Mouse (Mus musculus) forebrain, embryonic 12.5 days (tissue): ENCODE data around the gene Pik3r1. TPM values are rescaled to one million over a fixed set of nuclear protein-coding genes. Genes with fewer than 3 reads are reported as not detected.

Experiments used
- ATAC-seq: fragments of 200-750 bp; cut with Nextera tagmentation; 2 replicates; pipeline ENCODE4 v1.8.0; 2017; ENCODE audit warnings: moderate TSS enrichment; ENCODE audit not compliant: low FRiP score
- H3K27ac ChIP-seq: fragments of 300-500 bp; sonication (generic); 2 replicates; pipeline ENCODE4 v1.5.1; 2016; ENCODE audit warnings: mild to moderate bottlenecking
- H3K27me3 ChIP-seq: fragments of 300-500 bp; sonication (generic); 2 replicates; pipeline ENCODE4 v1.6.1; 2016; ENCODE audit warnings: mild to moderate bottlenecking
- H3K36me3 ChIP-seq: fragments of 300-500 bp; sonication (generic); replicated peaks from 2 replicates; pipeline ENCODE4 v1.6.1; 2016; ENCODE audit warnings: mild to moderate bottlenecking
- H3K4me1 ChIP-seq: fragments of 300-500 bp; sonication (generic); 2 replicates; pipeline ENCODE4 v1.6.1; 2016
- H3K4me2 ChIP-seq: fragments of 300-500 bp; sonication (generic); 2 replicates; pipeline ENCODE4 v1.6.1; 2016; ENCODE audit warnings: mild to moderate bottlenecking, moderate library complexity
- H3K4me3 ChIP-seq: fragments of 300-500 bp; sonication (generic); replicated peaks from 2 replicates; pipeline ENCODE4 v1.5.1; 2016; ENCODE audit warnings: mild to moderate bottlenecking
- H3K9ac ChIP-seq: fragments of 300-500 bp; sonication (generic); 2 replicates; pipeline ENCODE4 v1.6.1; 2016; ENCODE audit warnings: mild to moderate bottlenecking
- H3K9me3 ChIP-seq: fragments of 300-500 bp; sonication (generic); 2 replicates; pipeline ENCODE4 v1.6.1; 2016
- WGBS: fragments of 180-500 bp; shearing (Covaris S2); methylation state at CpG from one replicate; pipeline ENCODE4 v1.1.7; 2016; 5-methylcytosine and 5-hydroxymethylcytosine counted together
- polyA plus RNA-seq: library from polyadenylated mRNA; unstranded; fragments of >200 nt; fragmentation: Nextera tagmentation; extraction: Ambion mirVana; gene quantifications from 2 replicates; pipeline ENCODE4 v1.2.1, GENCODE M21; 2016

Gene Pik3r1
- polyA plus RNA-seq, 1 experiment from 2014 or later: 20.4 TPM

DNA sequence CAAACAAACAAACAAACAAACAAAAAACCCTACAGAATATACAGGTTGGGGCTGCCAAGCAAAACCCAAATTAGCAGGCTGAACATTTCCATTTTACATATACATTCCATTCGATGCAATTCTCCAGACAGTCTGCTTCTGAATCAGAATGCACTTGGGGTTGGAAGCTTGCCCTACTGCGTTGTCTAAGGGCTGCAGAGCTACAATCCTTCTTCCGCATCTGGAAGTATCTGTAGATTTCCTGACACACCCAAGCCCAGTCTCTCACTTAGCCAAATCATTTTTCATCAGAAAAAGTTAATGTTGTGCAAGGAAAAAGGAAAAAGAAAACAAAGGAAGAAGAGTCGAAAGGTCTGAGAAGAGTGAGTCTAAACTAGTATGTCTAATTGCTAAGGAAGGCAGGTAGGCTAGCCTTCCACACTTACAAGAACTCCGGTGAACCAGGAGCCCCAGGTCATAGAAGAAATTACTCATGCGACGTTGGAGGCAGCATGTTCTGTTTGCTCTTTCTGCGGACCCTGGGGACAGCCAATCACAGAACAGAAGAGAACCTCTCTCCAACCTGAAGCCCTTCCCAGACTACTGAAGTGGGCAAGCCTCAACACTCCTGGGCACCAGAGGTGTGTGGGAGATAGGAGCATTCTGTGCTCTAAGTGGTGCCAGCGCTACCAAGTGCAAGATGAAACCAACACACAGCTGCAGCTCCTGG is 55.1 kb downstream of the Pik3r1 start:
- no peak overlapping the region for H3K4me3 ChIP-seq
- no peaks in the 10 kb centered on the region for H3K9me3 ChIP-seq
- no peak overlapping the region for H3K9ac ChIP-seq
- no peak for ATAC-seq
- WGBS: 90% methylated on average over 9 of the region's 9 CpGs
- no peaks in the 10 kb centered on the region for H3K4me1 ChIP-seq
- no peaks in the 10 kb centered on the region for H3K27me3 ChIP-seq
- no peak overlapping the region for H3K4me2 ChIP-seq
- H3K27ac ChIP-seq: no peak overlapping the region
- no peaks in the 10 kb centered on the region for H3K36me3 ChIP-seq

DNA sequence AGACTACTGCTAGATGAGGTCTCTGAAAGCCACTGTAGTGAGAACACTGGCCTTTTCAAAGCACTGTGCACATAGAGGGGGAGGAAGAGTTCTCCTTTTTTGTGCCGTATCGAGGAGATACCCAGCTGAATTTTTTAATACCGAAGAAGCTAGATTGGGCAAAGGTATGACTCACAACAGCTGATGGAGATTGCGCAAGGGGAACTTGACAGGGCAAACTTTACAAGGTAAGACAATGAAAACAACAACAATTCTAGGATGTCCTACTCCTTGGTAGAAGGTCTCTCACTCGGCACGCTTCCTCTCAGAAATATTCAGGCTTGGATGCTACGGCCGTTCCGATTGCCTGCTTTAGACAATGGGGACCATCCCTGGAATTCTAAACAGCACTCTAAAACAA is 55.9 kb downstream of the Pik3r1 start:
- H3K27ac ChIP-seq: no peak overlapping the region
- no peaks in the 10 kb centered on the region for H3K4me1 ChIP-seq
- WGBS: 90% methylated on average over 9 of the region's 9 CpGs
- no peak overlapping the region for H3K9ac ChIP-seq
- H3K4me3 ChIP-seq: no peak overlapping the region
- no peaks in the 10 kb centered on the region for H3K27me3 ChIP-seq
- H3K36me3 ChIP-seq: no peaks in the 10 kb centered on the region
- no peak overlapping the region for H3K4me2 ChIP-seq
- H3K9me3 ChIP-seq: no peaks in the 10 kb centered on the region
- ATAC-seq: no peak

DNA sequence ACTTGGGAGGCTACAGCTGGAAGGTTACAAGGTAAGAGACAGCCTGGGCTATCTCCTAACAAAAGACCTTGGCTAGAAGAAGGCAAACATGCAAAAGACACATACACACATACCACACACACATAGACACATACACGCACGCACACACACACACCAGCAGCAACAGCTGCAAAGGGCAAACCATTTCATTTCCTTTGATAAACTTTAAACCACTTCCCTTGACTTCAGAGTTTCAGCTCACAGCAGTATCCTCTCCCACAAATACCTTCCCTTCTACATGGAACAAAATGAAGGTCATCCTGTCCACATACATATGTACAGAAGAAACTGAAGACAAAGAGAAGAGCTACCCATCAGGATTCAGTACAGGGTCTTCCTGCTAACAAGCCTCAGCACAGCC is 56.7 kb downstream of the Pik3r1 start:
- H3K4me2 ChIP-seq: no peak overlapping the region
- no peaks in the 10 kb centered on the region for H3K4me1 ChIP-seq
- no peak overlapping the region for H3K9ac ChIP-seq
- no peak for ATAC-seq
- no peaks in the 10 kb centered on the region for H3K27me3 ChIP-seq
- WGBS: 100% methylated on average over 2 of the region's 2 CpGs
- H3K9me3 ChIP-seq: no peaks in the 10 kb centered on the region
- no peak overlapping the region for H3K4me3 ChIP-seq
- H3K27ac ChIP-seq: no peak overlapping the region
- H3K36me3 ChIP-seq: no peaks in the 10 kb centered on the region

DNA sequence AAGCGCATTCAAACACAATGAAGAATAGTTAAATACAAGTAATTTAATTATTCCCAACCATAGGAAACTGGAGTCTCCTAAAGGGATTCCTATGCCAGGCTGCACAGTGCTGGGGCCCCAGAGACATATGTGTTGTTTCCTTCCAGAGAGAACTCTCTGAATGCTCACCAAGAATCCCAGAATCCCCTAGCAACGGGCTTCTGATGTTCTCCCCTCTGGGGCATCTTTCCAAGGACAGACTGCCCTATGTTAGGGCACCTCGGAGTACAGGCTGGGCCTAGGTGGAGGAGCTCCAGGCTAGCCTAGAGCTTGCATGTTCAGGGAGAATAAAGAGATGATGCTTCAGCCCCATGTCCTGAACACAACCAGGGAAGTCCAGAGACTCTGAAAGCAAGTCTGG is 58.2 kb downstream of the Pik3r1 start:
- Histone ChIP-seq H3K9me3 (no peaks in the 10 kb centered on the region), H3K4me2 (no peak overlapping the region), H3K4me3 (no peak overlapping the region), H3K9ac (no peak overlapping the region), H3K4me1 (no peaks in the 10 kb centered on the region), H3K36me3 (no peaks in the 10 kb centered on the region; the same call in 1 of the 2 replicates), H3K27ac (no peak overlapping the region), H3K27me3 (no peaks in the 10 kb centered on the region)
- no peak for ATAC-seq
- WGBS: 62% methylated on average over 3 of the region's 3 CpGs

DNA sequence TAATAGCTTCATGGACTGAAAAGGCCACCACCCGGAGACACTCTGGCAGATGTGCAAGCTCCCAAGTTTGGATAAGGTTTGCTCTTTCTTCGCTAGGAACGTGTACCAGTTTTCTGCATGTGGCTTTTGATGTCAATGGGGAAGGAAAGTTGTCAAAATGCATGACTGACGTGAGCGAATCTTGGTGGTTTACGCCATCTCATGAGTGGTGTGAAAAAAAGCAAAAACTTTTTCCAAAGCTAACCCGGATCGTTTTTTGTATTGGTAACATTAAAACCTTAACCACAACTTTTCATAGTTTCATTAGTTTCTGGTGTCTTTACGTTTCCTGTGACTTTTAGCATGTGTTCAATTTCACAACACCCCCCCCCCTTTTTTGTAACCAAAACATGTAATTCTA is 60.8 kb downstream of the Pik3r1 start:
- Histone ChIP-seq H3K27me3 (no peaks in the 10 kb centered on the region), H3K36me3 (no peaks in the 10 kb centered on the region; the same call in 1 of the 2 replicates), H3K4me2 (no peak overlapping the region), H3K4me3 (no peak overlapping the region), H3K4me1 (no peaks in the 10 kb centered on the region), H3K9ac (no peak overlapping the region), H3K9me3 (no peaks in the 10 kb centered on the region), H3K27ac (no peak overlapping the region)
- ATAC-seq: no peak
- 90% methylated on average over 9 of the region's 9 CpGs for WGBS

DNA sequence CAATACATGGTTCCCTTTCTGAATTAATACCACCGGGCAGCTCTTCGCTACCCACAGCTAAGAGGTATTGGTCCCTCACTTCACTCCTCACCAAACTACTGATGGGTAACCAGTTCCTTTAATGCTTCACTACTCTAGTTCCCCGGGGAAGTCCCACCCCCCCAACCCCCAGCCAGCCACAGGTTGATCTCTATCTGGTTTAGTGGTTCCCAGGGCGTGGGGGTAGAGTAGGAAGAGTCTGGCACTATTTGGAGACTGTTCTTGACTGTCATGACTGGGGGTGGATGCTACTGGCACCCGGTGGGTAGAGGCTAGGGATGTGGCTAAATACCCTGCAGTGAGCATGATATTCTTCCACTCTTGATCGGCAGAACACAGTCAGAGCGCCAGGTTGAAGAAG is 61.6 kb downstream of the Pik3r1 start:
- H3K36me3 ChIP-seq: peaks cover 2% of the 10 kb centered on the region; the same call in 1 of the 2 replicates

DNA sequence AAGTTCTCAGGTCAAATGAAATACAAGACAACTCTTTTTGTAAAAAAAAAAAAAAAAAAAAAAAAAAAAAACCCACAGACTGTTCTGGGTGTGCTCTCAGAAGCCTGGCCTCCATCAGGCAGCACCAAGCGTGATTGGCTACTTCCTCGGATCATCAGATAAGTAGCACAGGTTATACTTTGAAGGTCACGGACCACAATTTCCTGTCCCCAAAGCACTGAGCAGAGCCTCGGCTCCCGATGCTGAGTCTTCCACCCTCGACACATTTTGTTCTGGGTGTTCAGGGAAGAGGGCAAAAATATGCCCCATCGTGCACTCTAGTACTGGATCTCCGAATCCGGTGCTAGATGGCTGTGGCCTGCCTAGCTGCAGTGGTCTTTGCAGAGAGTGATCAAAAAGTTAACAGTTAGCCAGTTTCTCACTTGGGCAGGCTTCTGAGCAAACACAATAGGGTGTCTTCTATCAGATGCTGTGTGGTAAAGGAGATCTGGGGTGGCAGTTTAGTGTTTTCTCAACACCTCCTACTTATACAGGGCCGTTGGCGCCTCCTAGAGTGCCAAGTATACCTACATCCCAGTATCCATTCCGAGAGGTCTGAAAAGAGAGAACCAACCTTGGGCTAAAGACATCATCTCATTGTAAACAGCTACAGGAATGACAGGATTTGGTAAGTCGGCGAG is 65.8 kb downstream of the Pik3r1 start:
- 87% methylated on average over 14 of the region's 14 CpGs for WGBS

More for the DNA sequence above, 61.6 kb downstream of the Pik3r1 start:
- WGBS: 89% methylated on average over 7 of the region's 7 CpGs
- Histone ChIP-seq H3K9me3 (no peaks in the 10 kb centered on the region), H3K4me3 (no peak overlapping the region), H3K27ac (no peak overlapping the region), H3K4me2 (no peak overlapping the region), H3K4me1 (no peaks in the 10 kb centered on the region), H3K27me3 (no peaks in the 10 kb centered on the region), H3K9ac (no peak overlapping the region)
- no peak for ATAC-seq

DNA sequence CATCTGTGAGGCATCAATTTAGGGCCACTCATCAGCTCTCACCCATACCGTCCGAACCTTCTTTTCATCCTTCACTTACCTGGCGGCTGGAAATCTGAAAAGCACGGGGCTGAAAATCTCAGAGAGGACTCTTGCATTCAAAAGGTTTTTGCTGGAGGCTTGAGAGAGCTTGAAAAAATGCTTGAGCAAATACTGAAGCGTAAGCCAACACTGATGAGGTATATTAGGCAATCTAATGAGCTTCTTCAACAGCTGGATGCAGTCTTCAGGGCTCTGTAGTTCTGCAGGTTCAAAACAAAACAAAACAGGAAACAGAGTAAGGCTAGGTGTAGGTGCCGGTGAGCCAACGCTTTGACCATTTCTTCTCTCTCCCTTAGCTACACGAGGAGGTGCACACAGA is 66.4 kb downstream of the Pik3r1 start:
- no peaks in the 10 kb centered on the region for H3K27me3 ChIP-seq
- no peak overlapping the region for H3K9ac ChIP-seq
- H3K4me1 ChIP-seq: peaks cover 5% of the 10 kb centered on the region; the same call in 1 of the 2 replicates
- H3K4me3 ChIP-seq: no peak overlapping the region
- no peak overlapping the region for H3K4me2 ChIP-seq
- 83% methylated on average over 8 of the region's 8 CpGs for WGBS
- peaks cover 2% of the 10 kb centered on the region; the same call in 1 of the 2 replicates for H3K36me3 ChIP-seq
- no peak for ATAC-seq
- no peaks in the 10 kb centered on the region for H3K9me3 ChIP-seq
- H3K27ac ChIP-seq: no peak overlapping the region

More for the DNA sequence above, 65.8 kb downstream of the Pik3r1 start:
- Histone ChIP-seq H3K4me2 (no peak overlapping the region), H3K27ac (no peak overlapping the region), H3K4me3 (no peak overlapping the region), H3K36me3 (peaks cover 2% of the 10 kb centered on the region; the same call in 1 of the 2 replicates), H3K27me3 (no peaks in the 10 kb centered on the region), H3K4me1 (peaks cover 5% of the 10 kb centered on the region; the same call in 1 of the 2 replicates), H3K9ac (no peak overlapping the region), H3K9me3 (no peaks in the 10 kb centered on the region)
- no peak for ATAC-seq

DNA sequence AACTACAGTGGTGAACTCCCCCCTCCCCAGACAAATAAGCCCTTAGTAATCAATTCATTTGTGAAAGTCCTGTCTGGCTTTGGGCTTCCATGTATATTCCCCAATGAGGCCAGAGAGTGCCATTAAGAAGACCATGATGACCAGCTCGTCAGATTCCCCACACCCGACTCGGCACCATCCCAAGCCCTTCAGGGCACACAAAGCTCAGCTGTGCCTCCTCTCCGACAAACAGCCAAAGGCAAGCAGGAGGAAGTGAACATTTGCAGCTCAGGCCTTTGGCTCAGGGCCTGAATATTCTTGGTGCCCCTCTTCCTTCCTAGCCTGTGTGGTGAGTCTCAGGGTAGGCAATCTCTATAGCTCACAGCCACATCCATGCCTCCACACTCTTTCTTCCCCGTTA is 68.3 kb downstream of the Pik3r1 start:
- Histone ChIP-seq H3K4me1 (peaks cover 12% of the 10 kb centered on the region), H3K4me3 (no peak overlapping the region), H3K9me3 (no peaks in the 10 kb centered on the region), H3K27me3 (no peaks in the 10 kb centered on the region), H3K27ac (no peak overlapping the region), H3K4me2 (no peak overlapping the region), H3K36me3 (0 out of 2 replicates have a peak, but pooled peaks cover 2% of the 10 kb centered on the region), H3K9ac (no peak overlapping the region)
- 82% methylated on average over 5 of the region's 5 CpGs for WGBS
- ATAC-seq: no peak

DNA sequence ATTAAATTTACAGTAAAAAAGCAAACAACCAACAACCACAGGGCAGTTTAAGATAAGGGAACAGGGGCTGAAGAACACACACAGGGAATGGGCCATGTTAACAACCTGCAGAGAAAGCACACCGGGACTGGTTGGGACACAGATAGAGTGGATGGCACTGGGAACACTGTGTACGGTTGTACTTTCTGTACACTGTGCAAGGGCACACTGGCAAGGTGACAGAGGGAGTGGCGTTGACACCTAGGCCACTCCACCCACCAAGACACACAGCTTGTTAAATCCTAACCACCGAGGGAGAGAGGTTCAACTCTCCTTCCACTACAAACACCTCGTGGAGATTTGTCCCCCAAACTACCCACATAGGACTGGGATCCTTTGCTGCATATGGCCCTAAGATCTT is 70.1 kb downstream of the Pik3r1 start:
- H3K27me3 ChIP-seq: 0 out of 2 replicates have a peak, but pooled peaks cover 2% of the 10 kb centered on the region
- H3K9ac ChIP-seq: no peak overlapping the region
- H3K9me3 ChIP-seq: no peaks in the 10 kb centered on the region
- no peak for ATAC-seq
- 85% methylated on average over 5 of the region's 5 CpGs for WGBS
- no peak overlapping the region for H3K27ac ChIP-seq
- no peak overlapping the region for H3K4me2 ChIP-seq
- no peak overlapping the region for H3K4me3 ChIP-seq
- peaks cover 26% of the 10 kb centered on the region for H3K4me1 ChIP-seq
- 0 out of 2 replicates have a peak, but pooled peaks cover 2% of the 10 kb centered on the region for H3K36me3 ChIP-seq

DNA sequence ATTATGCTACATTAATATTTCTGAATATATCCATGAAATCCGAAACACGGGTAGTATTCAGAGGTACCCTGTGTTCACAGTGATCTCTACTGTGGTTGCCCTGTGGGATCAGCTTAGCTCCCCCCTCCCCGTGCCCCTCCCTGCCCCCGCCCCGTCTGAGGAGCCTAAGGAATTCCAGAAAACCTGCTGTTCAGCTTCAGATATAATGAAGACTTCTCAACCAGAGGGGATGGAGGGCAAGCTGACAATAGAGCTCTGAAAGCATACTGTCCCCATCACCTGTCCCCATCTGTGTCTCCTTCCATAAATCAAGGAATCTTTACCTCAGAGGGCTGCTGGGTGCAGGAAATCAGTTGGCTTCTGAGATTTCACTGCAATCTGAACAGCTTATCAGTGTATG is 70.6 kb downstream of the Pik3r1 start:
- Histone ChIP-seq H3K36me3 (0 out of 2 replicates have a peak, but pooled peaks cover 2% of the 10 kb centered on the region), H3K27me3 (0 out of 2 replicates have a peak, but pooled peaks cover 2% of the 10 kb centered on the region), H3K4me1 (peaks cover 29% of the 10 kb centered on the region), H3K4me3 (no peak overlapping the region), H3K4me2 (no peak overlapping the region), H3K9ac (no peak overlapping the region), H3K27ac (no peak overlapping the region), H3K9me3 (no peaks in the 10 kb centered on the region)
- 56% methylated on average over 5 of the region's 5 CpGs for WGBS
- ATAC-seq: no peak

DNA sequence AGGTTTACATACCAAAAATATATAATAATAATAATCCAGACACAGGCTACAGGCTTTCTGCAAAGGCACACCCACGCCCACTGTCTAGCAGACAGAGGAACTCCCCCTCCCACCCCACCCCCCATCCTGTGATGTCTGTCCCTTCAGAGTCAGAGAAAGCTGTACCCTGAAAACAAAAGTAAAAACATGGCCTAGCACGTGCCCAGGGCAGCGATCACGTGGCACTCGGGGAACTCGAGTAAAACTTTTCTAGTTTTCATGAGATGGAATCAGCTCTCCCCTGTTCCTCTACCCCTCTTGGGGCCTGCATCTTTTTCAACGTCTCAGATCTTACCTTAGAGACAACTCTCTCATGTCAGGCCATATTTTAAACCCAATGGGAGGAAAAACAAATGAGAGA is 71.2 kb downstream of the Pik3r1 start:
- peaks cover 34% of the 10 kb centered on the region for H3K4me1 ChIP-seq

More for the DNA sequence above, 71.2 kb downstream of the Pik3r1 start:
- ATAC-seq: no peak
- Histone ChIP-seq H3K9ac (no peak overlapping the region), H3K9me3 (no peaks in the 10 kb centered on the region), H3K4me3 (no peak overlapping the region), H3K4me2 (no peak overlapping the region), H3K36me3 (0 out of 2 replicates have a peak, but pooled peaks cover 2% of the 10 kb centered on the region), H3K27ac (no peak overlapping the region), H3K27me3 (0 out of 2 replicates have a peak, but pooled peaks cover 2% of the 10 kb centered on the region)
- WGBS: 73% methylated on average over 7 of the region's 7 CpGs
